Mouse (Mus musculus): ENCODE measurements at regions not wholly inside any gene's neighbourhood (a gene's known extent, or its start where the extent isn't known, plus 50 kb on each side); places are given as distances from the start of the nearest gene placed in this dataset.
"Not testable (repeated sequence)": the region's sequence is repeated elsewhere in the genome, so short reads cannot be mapped to it uniquely, and the experiment has no call there.

DNA sequence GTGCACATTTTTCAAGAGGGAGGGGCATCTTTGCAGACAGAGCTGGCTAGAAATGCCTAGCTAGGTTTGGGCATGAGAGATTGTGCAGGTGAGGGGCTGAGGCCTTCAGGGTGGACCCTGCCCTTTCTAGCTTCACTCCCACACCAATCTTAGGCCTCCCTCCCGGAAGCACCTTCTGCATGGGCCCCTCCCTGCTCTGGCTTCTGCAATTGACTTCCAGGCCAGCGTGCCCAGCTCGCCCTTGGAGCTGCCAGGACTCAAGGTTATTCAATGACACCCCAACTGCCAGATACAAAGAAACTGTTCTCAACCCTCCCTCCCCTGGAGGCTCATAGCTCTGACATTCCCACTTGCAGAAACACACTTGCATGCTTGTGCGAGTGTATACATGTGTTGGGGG, 384.5 kb downstream of the Sox9 start:
- 0 out of 2 replicates have a peak overlapping the region, but pooled peaks have one; percentile 45 for H3K27ac ChIP-seq (ENCODE audit: insufficient read depth, low read length)
- H3K4me3 ChIP-seq (ENCODE audit: insufficient read depth, low read length): no peak overlapping the region
- TF ChIP-seq POLR2A (IDR thresholded peaks at IDR 0.05; ENCODE audit: extremely low read depth, insufficient read depth, low read length): no peak
- no peak for TF ChIP-seq CTCF (IDR thresholded peaks at IDR 0.05; ENCODE audit: extremely low read depth, insufficient read depth, low read length)
- no peaks in the 10 kb centered on the region for H3K4me1 ChIP-seq (ENCODE audit: control insufficient read depth, insufficient read depth, low read length)

DNA sequence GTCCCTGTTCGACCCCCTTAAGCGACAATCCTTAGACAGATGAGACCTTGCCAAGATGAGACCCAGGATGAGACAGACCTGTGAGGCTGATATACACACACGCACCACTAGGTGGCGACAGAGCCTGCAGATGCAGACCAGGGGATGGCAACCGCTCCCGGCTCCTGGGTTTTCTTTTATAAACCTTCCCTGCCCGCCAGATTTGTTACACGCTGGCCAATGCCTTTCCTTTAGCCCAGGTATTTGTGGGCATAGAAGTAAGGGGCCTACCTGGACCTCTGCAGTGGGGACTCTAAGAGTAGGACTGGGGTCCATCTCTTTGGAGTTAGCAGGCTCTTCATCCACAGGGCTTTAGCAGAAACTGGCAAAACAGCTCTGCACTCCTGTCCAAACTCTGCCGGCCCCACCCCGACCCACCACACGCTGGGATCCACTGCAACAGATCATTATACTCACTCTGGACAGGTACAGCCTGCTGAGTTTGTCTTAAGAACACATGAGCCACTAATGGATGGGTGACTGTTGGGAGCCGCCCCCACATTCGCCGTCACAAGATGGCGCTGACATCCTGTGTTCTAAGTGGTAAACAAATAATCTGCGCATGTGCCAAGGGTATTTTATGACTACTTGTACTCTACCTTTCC, 390.6 kb downstream of the Sox9 start:
- 0 out of 2 replicates have a peak overlapping the region, but pooled peaks have one; percentile 41 for H3K27ac ChIP-seq (ENCODE audit: insufficient read depth, low read length)
- peak overlapping the region; percentile 51 for H3K4me3 ChIP-seq (ENCODE audit: insufficient read depth, low read length)
- 0 out of 2 replicates have a peak, but pooled peaks cover 1% of the 10 kb centered on the region for H3K4me1 ChIP-seq (ENCODE audit: control insufficient read depth, insufficient read depth, low read length)
- TF ChIP-seq POLR2A (IDR thresholded peaks at IDR 0.05; ENCODE audit: extremely low read depth, insufficient read depth, low read length) (no peak), CTCF (IDR thresholded peaks at IDR 0.05; ENCODE audit: extremely low read depth, insufficient read depth, low read length) (peak; percentile 88)

DNA sequence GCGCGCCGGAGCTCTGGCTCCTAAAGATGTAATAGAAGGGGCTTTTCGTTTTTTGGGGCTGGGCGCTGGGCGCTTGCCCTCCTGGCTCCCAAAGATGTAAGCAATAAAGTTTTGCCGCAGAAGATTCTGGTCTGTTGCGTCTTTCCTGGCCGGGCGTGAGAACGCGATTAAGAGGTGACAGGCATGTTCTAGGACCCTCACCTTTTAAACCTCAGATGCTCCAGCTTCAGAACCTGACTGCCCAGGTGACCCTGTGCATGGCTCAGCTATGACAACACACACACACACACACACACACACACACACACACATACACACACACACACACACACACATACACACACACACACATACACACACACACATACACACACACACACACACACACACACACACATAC, 391.3 kb downstream of the Sox9 start:
- H3K4me3 ChIP-seq (ENCODE audit: insufficient read depth, low read length): peak overlapping the region; percentile 51
- not testable (repeated sequence) for H3K4me1 ChIP-seq (ENCODE audit: control insufficient read depth, insufficient read depth, low read length); H3K27ac ChIP-seq (ENCODE audit: insufficient read depth, low read length)

DNA sequence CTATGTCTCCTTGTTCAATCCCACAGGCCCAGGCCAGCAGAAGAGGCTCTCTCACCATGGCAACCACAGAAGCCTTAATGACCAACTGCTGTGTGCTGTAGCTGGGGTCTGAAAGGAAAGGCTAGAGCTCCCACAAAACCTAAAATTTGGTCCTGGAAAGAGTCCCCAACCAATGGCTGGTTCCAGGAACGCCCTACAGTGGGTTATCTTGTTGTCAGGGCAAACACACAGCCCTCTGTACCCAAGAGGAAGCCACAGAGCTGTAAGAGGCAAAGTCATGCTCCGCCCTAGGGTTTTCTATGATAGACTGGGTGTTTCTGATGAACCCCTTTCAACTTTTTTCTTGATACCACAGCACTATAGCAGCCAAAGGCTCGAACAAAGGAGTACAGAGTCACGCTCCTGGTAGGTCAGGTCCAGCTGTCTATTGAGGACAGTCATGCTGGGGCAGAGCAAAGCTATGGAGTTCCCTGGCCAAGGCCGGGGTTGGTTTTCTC, 392.0 kb downstream of the Sox9 start:
- TF ChIP-seq CTCF (IDR thresholded peaks at IDR 0.05; ENCODE audit: extremely low read depth, insufficient read depth, low read length) (no peak), POLR2A (IDR thresholded peaks at IDR 0.05; ENCODE audit: extremely low read depth, insufficient read depth, low read length) (no peak)
- Histone ChIP-seq H3K4me3 (ENCODE audit: insufficient read depth, low read length) (no peak overlapping the region), H3K4me1 (ENCODE audit: control insufficient read depth, insufficient read depth, low read length) (0 out of 2 replicates have a peak, but pooled peaks cover 1% of the 10 kb centered on the region), H3K27ac (ENCODE audit: insufficient read depth, low read length) (no peak overlapping the region)

DNA sequence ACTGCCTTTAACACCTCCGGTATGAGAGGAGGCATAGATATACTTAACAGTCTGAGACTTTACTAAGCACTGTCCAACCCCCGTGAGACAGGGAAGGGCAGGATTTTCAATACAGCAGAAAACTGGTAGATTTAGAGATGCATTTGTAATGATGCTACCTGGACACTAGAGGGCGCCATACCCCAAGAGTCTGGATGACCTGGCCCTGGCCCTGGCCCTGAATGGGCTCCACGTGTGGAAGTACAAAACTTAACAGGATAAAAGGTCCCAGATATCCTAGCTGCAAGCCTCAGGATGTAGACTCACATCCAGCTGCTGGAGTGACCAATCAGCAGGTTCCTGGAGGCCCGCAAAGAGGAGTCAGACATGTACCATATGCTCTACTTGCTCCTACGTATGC, 393.3 kb downstream of the Sox9 start:
- Histone ChIP-seq H3K4me3 (ENCODE audit: insufficient read depth, low read length) (no peak overlapping the region), H3K4me1 (ENCODE audit: control insufficient read depth, insufficient read depth, low read length) (0 out of 2 replicates have a peak, but pooled peaks cover 1% of the 10 kb centered on the region), H3K27ac (ENCODE audit: insufficient read depth, low read length) (no peak overlapping the region)
- peak; percentile 60 for TF ChIP-seq CTCF (IDR thresholded peaks at IDR 0.05; ENCODE audit: extremely low read depth, insufficient read depth, low read length)
- TF ChIP-seq POLR2A (IDR thresholded peaks at IDR 0.05; ENCODE audit: extremely low read depth, insufficient read depth, low read length): no peak

DNA sequence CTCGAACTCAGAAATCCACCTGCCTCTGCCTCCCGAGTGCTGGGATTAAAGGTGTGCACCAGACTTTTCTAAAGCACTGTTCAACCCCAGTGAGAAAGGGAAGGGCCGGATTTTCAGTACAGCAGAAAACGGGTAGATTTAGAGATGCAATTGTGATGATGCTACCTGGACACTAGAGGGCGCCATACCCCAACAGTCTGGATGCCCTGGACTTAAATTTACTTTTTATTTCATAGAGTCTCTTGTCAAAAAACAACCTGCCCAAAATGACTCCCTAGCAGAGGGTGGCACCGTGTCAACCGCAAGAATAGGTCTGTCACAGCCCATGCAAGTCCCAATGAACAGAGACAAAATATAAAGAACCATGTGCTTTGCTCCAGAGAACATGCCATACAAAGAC, 394.2 kb downstream of the Sox9 start:
- 0 out of 2 replicates have a peak, but pooled peaks cover 1% of the 10 kb centered on the region for H3K4me1 ChIP-seq (ENCODE audit: control insufficient read depth, insufficient read depth, low read length)
- H3K27ac ChIP-seq (ENCODE audit: insufficient read depth, low read length): no peak overlapping the region
- no peak overlapping the region for H3K4me3 ChIP-seq (ENCODE audit: insufficient read depth, low read length)
- TF ChIP-seq POLR2A (IDR thresholded peaks at IDR 0.05; ENCODE audit: extremely low read depth, insufficient read depth, low read length) (no peak), CTCF (IDR thresholded peaks at IDR 0.05; ENCODE audit: extremely low read depth, insufficient read depth, low read length) (peak; percentile 87)

DNA sequence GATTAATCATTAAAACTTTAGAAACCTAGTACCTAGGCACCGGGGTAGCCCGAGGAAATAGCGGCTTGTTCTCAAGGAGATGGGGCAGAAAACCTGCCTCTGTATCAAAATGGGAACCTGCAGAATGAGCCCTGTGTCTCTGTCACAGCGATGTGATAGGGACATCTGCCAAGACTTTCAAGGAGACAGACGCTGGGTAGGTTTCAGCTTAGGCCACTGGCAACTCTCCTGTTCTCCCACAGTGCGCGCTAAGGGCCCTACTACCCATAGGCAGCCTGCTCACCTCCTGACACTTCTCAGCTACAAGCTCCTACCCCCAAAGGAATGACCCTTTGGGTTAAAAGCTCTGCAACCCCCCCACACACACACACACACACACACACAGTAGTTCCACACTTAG, 396.4 kb downstream of the Sox9 start:
- Histone ChIP-seq H3K27ac (ENCODE audit: insufficient read depth, low read length) (no peak overlapping the region), H3K4me3 (ENCODE audit: insufficient read depth, low read length) (no peak overlapping the region), H3K4me1 (ENCODE audit: control insufficient read depth, insufficient read depth, low read length) (peaks cover 3% of the 10 kb centered on the region)
- TF ChIP-seq CTCF (IDR thresholded peaks at IDR 0.05; ENCODE audit: extremely low read depth, insufficient read depth, low read length): no peak
- no peak for TF ChIP-seq POLR2A (IDR thresholded peaks at IDR 0.05; ENCODE audit: extremely low read depth, insufficient read depth, low read length)

DNA sequence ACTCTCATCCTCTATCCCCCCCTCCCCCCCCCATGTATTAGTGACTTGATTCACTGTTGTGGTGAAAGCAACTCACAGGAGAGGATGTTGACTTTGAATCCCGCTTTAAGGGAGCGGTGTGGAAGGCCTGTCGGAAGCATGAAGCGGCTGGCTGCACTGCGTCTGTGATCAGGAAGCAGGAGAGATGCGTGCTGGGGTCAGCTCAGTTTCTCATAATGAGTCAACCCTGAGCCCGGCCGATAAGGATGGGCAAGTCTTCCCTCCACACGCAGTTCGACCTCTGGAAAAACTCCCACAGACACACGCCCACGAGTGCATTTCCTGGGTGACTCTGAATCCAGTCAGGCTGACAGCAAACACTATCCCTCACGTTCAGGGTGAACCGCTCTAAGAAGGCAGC, 398.0 kb downstream of the Sox9 start:
- no peak overlapping the region for H3K27ac ChIP-seq (ENCODE audit: insufficient read depth, low read length)
- H3K4me3 ChIP-seq (ENCODE audit: insufficient read depth, low read length): no peak overlapping the region
- H3K4me1 ChIP-seq (ENCODE audit: control insufficient read depth, insufficient read depth, low read length): peaks cover 3% of the 10 kb centered on the region
- TF ChIP-seq CTCF (IDR thresholded peaks at IDR 0.05; ENCODE audit: extremely low read depth, insufficient read depth, low read length) (no peak), POLR2A (IDR thresholded peaks at IDR 0.05; ENCODE audit: extremely low read depth, insufficient read depth, low read length) (no peak)

DNA sequence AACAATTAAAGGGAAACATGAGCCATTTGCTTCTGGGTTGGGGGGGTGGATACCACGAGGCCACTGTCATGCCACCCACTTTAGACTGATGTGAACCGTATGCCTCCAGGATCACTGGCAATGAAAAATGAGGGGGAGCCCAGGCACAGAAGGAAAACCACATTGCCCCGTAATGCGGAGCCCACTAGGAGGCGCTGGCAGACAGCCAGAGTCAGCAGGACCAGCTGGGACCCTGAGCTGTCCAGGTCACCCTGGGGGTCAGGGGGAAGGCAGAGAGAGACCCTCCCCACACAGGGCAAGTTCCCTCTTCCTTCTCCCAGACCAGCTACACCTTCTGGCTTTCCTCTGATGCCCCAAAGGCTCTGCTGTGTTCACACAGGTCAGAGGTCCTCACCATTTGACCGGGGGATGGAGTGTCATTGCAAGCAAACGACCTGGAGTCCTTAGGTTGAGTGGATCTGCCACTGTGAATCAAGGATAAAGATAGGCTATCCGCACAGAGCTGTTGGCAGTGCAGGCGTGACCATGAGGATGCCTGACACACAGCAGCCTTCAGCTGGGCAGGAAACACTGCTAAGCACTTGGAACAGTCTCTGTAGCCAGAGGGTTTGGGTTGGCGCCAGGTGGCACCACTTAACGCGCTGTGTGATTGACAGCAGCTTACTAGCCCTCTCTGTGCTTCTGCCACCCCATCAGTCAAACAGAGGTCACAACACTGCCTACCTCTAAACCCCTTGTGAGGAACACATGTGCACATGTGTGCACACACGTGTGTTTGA, 400.2 kb downstream of the Sox9 start:
- no peak overlapping the region for H3K27ac ChIP-seq (ENCODE audit: insufficient read depth, low read length)
- peaks cover 3% of the 10 kb centered on the region for H3K4me1 ChIP-seq (ENCODE audit: control insufficient read depth, insufficient read depth, low read length)
- TF ChIP-seq CTCF (IDR thresholded peaks at IDR 0.05; ENCODE audit: extremely low read depth, insufficient read depth, low read length): no peak
- no peak for TF ChIP-seq POLR2A (IDR thresholded peaks at IDR 0.05; ENCODE audit: extremely low read depth, insufficient read depth, low read length)
- H3K4me3 ChIP-seq (ENCODE audit: insufficient read depth, low read length): no peak overlapping the region

DNA sequence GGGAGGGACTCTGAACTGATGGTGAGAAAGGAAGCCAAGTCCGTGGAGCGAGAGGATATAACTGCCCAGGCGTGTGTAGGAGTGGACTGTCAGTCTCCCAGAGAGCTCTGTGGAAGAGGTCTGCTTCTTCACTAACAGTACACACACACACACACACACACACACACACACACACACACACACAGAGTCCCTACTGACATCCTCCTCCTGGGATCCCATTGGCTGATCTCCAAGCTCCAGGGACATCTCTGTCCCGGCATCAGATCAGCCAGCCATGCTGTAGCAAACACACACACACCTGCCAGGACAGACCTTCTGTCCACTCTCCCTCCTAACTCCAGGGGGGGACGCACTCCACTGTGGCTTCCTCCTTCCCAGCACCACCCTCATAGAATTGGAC, 401.5 kb downstream of the Sox9 start:
- TF ChIP-seq POLR2A (IDR thresholded peaks at IDR 0.05; ENCODE audit: extremely low read depth, insufficient read depth, low read length): no peak
- TF ChIP-seq CTCF (IDR thresholded peaks at IDR 0.05; ENCODE audit: extremely low read depth, insufficient read depth, low read length): no peak
- H3K4me3 ChIP-seq (ENCODE audit: insufficient read depth, low read length): no peak overlapping the region
- H3K27ac ChIP-seq (ENCODE audit: insufficient read depth, low read length): no peak overlapping the region
- H3K4me1 ChIP-seq (ENCODE audit: control insufficient read depth, insufficient read depth, low read length): peaks cover 3% of the 10 kb centered on the region

Data from cortical plate, adult 2 months (tissue).